Mouse (Mus musculus) layer of hippocampus, adult 18-20 months (tissue): ENCODE results near the gene Kcnn3. TPM values are rescaled to one million over a fixed set of nuclear protein-coding genes. Genes with fewer than 3 reads are reported as not detected.
A peak's percentile ranks its signal among the peaks of the same experiment; 100 is the strongest.

ENCODE experiments used
- DNase-seq, 2 experiments: peaks; one replicate each; pipeline ENCODE4 v3.0.0; 2022; ENCODE audit warnings: low spot score in 2 of 2
- total RNA-seq, 2 experiments: library from RNA; stranded (reverse); gene quantifications; 2 replicates each; pipeline ENCODE4 v1.2.3; 2021

The Kcnn3 gene
- total RNA-seq, 2 experiments from 2014 or later = 24.6 to 26.6 TPM

- no peak for DNase-seq
Measured at GRCm38 (mm10) chr3:89516321-89516720, 3.6 kb upstream of the Kcnn3 start.

- peak in 1 of 2 experiments; percentile 42 for DNase-seq
Measured at GRCm38 (mm10) chr3:89520618-89521502, 896 bp downstream of the Kcnn3 start.

GRCm38 (mm10) chr3:89521503-89521854 lies 1.5 kb downstream of the Kcnn3 start:
- DNase-seq = no peak

- peak in 1 of 2 experiments; percentile 41 for DNase-seq
Measured at GRCm38 (mm10) chr3:89522450-89523128, 2.6 kb downstream of the Kcnn3 start.

- no peak for DNase-seq
Measured at GRCm38 (mm10) chr3:89526298-89527090, 6.5 kb downstream of the Kcnn3 start.

- no peak for DNase-seq
Measured at GRCm38 (mm10) chr3:89529796-89530195, 9.8 kb downstream of the Kcnn3 start.

- no peak for DNase-seq
Measured at GRCm38 (mm10) chr3:89534566-89535097, 14.7 kb downstream of the Kcnn3 start.

- DNase-seq = no peak
Measured at GRCm38 (mm10) chr3:89535147-89535546, 15.2 kb downstream of the Kcnn3 start.

- DNase-seq = no peak
Measured at GRCm38 (mm10) chr3:89539036-89539739, 19.2 kb downstream of the Kcnn3 start.

GRCm38 (mm10) chr3:89539740-89540370 lies 19.9 kb downstream of the Kcnn3 start:
- DNase-seq = peak; percentile 77 to 87

- no peak for DNase-seq
Measured at GRCm38 (mm10) chr3:89540371-89540743, 20.4 kb downstream of the Kcnn3 start.

GRCm38 (mm10) chr3:89546951-89547350 lies 27.0 kb downstream of the Kcnn3 start:
- DNase-seq = no peak

- no peak for DNase-seq
Measured at GRCm38 (mm10) chr3:89548805-89549204, 28.8 kb downstream of the Kcnn3 start.

GRCm38 (mm10) chr3:89549488-89549887 lies 29.5 kb downstream of the Kcnn3 start:
- no peak for DNase-seq

- DNase-seq = no peak
Measured at GRCm38 (mm10) chr3:89551880-89552279, 31.9 kb downstream of the Kcnn3 start.

GRCm38 (mm10) chr3:89553432-89553831 lies 33.5 kb downstream of the Kcnn3 start:
- no peak for DNase-seq

- no peak for DNase-seq
Measured at GRCm38 (mm10) chr3:89553946-89554345, 34.0 kb downstream of the Kcnn3 start.

GRCm38 (mm10) chr3:89554587-89554986 lies 34.6 kb downstream of the Kcnn3 start:
- DNase-seq = no peak

- DNase-seq = no peak
Measured at GRCm38 (mm10) chr3:89557811-89558210, 37.8 kb downstream of the Kcnn3 start.
